Mouse (Mus musculus) adrenal gland, postnatal 10 days (tissue): ENCODE measurements around the gene Antxr2. TPM values are rescaled to one million over a fixed set of nuclear protein-coding genes. Genes with fewer than 3 reads are reported as not detected.

Experiments
- DNase-seq: peaks from one replicate; pipeline ENCODE4 v3.0.0; 2021; ENCODE audit warnings: mixed read lengths
- total RNA-seq, 2 experiments: library from RNA; stranded (reverse); gene quantifications; 2 replicates each; pipeline ENCODE4 v1.2.3; 2021

Gene Antxr2
- total RNA-seq, 2 experiments from 2014 or later: 23.3 to 24.3 TPM

DNA sequence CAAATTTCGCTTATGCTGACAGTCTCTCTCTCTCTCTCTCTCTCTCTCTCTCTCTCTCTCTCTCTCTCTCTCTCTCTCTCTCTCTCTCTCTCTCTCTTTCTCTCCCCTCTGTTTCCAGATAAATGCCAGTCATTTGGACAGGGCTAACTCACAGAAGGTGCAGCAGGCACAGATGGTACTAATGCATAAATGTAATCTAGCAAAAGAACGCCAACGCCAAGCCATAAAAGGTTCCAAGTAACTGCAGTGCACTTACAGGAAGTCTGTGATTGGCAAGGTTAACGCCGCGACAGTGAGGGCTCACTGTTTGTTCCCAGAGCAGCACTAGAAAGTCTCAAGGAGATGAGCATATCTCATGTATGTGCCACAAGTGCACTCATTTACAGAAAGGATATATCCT, 123.4 kb downstream of the Antxr2 start:
- no peak for DNase-seq

DNA sequence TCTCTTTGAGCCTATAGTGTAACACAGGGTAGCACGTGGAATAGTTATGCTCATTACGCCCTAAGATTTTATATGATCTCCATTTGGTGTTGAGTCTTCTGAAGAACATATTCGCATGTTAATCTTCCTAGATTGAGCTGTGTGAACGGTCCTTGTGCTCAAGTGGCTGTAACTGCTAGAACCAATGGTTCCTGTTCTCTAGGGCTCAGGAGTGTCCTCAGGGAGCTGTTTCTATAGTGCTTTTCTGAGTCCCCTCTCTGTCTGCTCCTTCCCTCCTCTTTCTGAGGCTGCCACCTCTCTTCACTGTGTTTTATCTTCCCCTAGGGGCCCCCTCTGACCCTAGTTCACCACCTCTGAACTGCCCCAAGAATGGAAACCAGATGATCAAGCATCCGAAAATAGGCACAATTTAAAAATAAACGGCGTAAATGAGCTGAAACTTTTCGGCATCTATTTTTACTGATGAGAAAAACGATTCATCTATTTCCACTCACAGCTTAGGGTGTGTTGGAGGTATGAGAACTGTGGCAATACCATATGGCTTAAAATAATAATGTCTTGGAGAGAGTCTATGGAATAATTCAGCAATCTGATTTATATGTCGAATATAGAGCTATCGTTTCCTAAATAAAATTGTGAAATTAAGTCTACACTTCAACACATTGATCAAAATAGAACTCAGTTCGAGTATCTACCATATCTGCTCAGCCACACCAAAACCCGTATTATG, 124.1 kb downstream of the Antxr2 start:
- no peak for DNase-seq

DNA sequence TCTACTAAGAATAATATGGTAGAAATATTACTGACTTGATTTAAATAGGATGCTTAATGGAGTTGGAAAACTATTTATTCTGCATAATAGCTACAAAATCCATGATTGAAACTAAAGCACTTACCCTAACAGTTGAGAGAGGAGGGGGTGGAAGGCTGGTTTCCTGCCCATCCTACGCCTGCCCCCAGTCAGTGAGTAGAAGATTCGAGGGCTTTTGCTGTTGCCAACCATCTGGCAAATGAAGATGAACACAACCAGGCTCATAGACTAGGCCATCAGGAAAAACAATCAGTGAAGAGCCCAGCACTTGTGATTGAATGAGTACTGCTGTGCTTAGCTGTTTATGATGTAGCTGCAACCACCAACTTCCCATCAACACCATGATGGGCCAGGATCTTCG, 125.0 kb downstream of the Antxr2 start:
- no peak for DNase-seq

DNA sequence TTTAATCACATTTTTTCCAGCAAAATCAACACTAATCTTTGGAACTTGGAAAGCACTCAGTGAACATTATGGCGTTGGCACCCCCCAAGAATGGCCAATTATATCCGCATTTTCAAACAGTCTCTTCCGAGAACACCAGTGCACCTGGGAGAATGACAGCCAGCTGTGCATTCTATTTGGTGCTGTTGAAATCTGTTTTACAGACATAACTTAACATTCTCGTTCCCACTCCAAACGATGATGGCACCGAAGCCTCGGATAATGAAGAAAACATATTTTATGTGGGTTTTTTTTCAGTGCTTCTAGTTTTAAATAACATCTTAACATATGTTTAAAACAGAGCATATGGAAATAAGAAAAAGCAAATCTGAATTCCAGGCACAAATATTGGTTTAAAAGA, 129.7 kb downstream of the Antxr2 start:
- no peak for DNase-seq

DNA sequence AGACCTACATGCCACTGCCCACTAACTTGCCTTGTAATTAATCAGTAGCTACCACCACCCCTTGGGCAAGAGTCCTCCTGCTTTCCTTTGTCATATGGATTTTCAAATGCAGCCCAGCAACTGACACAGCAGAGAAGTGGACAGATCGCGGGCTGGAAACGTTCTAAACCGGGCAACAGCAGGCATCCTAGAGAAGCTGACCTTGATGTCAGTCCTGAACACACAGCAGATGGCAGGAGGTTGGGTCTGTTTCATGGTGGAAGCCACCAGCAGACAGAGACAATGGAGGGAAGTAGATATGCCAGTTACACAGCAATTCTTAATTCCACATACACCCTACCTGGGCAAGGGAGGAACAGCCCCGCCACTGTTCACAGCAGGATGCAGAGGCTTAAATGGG, 131.5 kb downstream of the Antxr2 start:
- DNase-seq: no peak

DNA sequence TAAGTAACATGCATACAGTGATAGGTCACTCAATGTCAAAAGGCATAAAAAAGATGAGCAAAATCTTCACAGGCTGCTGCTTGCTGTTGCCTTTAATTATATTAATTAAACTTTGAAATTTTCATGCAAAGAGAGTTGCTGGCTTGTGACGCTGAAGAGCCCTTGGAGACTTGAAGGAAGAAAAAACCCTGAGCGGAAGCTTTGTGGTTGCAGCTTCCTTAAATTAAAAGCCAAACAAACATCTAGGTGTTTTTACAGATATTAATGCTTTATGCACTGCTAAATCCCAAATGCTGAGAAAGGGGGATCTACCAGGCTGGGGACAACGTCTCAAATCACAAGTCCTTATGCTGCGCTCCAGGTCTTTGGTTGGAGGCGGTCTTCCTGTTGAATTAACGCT, 145.4 kb downstream of the Antxr2 start:
- no peak for DNase-seq

DNA sequence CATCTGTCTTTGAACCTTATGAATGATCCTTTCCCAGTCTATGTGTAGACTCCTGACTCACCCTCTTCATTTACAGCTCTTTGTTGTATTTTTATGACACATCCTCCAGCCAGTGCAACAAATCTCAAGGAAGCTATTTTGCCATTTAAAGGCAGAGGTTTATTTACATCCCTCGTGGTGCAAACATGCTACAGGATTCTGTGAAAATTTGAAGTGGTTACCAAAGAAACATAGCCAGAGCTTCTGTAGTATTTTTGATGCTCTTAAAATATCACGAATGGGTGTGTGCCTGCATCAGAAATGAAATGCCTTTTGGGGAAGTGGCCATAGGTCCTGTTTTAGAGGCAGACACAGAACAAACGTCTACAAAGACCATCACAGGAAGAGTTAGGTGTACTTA, 146.7 kb downstream of the Antxr2 start:
- no peak for DNase-seq

DNA sequence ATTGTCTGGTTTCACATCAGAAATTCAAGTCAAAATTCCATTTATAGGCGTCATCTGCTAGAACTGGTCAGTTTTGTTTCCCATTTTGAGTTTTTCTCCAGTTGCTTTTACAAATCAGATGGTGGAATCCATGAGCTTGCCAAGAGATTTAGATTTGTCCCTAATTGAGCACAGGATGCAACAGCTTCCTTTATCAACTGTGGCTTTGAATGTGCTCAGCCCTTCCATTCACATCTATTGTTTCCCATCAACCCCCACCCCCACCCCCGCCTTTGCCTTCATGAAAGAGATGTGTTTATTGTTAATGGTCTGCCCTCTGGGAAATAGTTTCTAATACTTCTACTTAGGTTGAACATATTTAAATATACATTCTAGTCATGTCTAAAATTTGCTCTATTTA, 149.4 kb downstream of the Antxr2 start:
- DNase-seq: no peak

DNA sequence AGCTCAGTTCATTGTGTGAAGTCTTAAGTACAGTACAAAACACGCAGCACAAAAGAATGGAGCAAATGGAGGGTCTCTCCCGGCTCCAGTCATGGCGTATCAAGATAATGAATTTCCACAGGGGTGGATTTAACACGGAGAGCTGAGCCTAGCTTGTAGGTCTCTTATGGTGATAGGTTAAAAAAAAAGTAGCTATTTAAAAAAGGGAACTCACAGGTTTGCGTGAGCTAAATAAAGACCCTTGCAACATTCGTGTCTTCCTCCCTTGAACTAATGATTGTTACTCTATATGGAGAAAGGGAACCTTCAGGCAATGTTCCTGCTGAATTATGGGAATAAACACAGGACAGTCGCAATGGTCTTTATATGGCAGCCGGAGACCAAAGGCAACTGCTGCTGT, 150.7 kb downstream of the Antxr2 start:
- no peak for DNase-seq

DNA sequence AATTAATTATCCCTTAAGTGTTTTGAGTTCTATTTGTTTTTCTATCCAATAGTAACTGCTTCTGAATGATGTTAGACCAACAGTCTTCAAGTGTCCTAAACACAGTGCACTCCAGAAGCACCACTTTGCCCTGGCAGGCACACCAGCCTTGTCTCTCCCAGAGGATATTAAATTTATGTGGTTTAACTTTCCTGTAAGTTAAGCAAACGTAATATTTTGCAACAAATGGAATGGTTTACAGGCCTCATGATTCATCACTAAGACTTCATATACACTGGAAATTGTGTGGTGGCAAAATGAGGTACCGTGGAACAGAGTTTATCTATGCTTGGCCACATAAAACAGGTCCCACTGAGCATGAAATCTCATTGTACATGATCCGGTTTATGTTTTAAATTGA, 152.0 kb downstream of the Antxr2 start:
- DNase-seq: no peak

DNA sequence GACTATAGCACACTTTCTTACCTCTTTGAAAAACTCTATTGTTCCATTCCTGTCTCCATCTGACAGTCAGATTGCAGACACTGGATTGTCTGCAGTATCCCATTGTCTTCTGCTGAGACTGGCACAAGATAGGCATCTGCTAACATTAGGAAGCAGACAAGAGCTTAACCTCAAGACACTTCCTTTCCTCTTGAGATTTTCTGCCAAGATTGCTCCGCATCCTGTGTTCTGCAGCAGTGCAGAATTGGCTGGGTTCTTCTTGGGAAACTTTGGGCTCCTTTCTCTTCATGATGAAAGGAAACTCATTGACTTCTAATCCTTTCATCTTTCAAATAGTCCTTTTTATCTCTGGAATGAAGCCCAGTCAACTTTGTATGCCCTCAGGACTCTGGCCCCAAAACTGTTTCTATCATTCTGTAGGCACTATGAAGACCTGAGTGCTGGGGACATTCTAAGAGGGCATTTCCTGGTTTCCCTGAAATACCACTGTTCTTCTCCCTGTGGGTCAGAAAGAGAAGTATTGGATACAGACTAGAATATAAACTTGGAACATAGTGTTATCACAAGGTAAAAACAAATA, 152.5 kb downstream of the Antxr2 start:
- no peak for DNase-seq

DNA sequence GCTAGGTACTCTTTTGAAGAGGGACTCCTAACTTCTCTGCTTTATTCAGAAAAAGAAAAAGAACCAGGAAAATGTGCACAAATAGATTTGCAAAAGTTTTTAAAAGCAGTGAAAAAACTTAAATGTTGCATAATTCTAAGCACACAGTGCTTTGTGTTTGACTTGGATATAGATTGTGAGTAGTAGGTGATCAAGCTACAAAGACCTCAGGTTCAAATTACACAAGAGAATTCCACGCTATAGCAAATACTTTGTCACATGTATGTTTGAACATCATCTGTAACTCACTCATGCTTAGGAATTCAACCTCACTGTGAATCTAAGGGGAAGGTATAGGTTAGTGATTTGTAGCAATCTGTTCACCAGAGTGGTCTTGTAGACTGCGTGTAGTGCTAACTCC, 153.9 kb downstream of the Antxr2 start:
- DNase-seq: no peak

DNA sequence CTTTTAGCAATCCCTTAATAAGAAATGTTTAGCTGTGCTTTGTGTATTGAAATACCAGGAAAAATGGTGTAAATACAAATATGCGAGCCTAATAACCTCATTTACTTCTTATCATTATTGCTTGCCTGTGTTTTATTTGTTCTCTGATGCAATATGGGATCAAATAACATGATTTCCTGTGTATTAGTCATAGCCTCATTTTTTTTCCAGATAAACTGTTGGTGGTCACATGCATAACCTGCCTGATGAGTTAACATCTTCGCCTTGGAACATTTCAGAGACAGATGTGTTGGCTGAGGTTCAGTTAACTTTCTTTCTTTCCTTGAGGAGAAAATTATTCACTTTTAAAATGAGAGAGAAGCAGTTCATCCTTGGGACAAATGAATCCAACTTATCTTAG, 162.9 kb downstream of the Antxr2 start:
- no peak for DNase-seq

DNA sequence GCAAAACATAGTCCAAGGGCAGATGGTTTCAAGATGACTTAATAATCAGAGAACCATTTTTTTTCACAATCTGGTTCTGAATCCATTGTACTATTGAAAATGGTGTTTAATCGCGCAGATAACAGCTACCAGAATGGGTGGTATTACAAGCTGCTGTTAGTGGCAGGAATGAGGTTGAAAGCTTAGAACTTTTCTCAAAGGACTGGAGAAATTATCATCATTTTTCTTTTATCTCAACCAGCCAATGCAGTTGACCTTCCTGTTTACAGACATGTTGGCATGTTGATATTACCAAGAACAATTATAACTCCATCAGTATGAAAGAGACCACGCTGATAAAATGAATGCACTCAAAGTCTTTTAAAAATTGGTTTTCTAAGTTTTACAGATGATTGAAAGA, 163.9 kb downstream of the Antxr2 start:
- no peak for DNase-seq

DNA sequence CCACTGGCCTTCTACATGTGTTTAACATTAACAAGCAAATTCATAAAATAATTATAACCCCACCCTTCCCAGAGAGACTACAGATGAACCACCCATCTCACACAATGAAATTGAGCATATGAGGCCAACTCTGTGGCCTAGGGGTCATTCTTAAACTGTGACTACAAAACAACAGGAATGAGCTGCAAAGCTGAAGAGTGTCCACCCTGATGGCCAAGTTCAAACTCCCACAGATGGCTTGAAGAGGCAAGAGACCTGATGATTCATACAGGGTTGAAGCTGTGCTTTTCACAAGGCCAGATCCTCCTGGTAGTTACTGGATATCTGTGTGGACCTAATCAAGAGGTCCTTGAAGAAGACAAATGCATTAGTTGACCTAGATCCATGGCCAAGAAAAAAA, 173.7 kb downstream of the Antxr2 start:
- DNase-seq: peak; percentile 7

DNA sequence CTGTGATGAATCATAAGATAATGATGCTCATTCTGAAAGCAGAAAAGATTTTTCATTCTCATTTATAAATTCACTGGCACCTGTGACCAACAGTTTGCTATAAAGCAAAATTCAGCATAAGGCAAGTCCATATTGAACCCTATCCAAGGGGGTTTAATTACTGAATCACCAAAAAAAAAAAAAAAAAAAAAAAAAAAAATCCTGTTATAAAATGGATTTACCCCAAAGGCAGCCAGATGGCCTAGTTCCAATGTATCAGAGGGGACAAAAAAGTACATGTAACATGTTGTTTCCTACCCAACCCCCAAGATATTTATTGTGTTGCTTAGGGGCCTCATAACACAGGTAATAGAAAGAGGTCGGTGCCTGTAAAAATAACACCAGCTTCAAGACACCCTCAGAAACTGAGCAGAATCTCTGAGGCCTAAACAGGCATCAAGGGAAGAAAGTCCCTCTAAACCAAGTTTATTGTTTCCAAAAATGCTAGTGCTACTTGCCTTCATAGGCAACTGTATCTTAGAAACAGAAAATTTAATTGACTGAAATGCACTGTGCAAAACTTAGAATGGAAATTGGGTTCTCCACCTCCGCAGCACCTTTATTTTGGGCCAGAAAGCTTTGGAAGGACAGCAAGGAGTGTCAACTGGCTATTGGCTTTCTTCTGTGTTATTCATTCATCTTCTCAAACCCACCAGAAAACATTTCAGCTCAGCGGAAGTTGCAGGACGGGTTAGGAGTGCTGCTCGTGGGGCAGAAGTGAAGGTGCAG, 178.7 kb downstream of the Antxr2 start:
- no peak for DNase-seq

DNA sequence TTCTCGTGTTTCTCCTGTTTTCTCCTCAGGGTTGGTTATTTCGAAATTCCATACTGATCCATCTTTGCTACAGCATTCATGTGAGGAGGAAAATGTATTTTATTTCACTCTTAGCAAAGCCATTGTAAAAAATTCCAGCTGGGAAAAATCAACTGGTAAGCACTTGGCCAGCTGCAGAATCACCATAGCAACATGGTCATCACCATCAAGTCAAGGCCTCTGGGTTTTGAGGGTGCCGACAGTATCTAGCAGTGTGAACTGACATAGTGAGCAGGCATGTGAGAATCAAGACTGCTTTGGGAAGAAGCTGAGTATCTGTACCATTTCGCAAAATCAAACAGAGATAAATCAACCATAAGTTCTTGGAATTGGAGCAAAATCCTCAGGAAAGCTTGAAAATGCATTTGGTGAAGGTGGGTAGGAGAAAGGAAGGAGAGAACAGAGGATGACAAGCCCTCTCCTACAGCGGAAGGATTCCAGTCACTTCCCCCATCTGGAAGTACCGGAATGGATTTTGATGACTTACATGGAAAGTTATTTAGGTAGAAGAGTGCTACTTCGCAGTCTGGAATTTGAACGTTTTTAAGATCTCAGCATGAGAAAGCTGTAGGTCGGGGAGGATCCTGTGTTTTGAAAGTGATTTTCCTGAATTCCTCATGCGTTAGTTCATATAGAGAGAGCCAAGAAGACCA, 183.5 kb downstream of the Antxr2 start:
- no peak for DNase-seq

DNA sequence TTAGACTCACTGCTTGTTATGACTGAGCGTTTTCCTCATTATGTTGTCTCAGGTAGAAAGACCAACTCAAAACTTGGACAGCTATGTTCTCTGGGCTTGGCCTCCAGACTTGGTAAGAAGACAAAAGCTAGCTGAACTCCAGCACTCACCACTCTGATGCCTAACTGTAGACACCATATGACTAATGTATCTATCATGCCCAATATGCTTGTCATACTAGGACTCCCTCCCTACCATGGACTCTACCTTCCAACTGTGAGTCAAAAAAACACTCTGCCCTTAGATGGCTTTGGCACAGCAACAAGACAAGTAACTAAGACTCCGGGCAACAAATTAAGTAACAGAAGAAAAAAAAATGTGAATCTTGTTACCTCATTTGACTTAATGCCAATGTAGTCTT, 184.3 kb downstream of the Antxr2 start:
- DNase-seq: no peak

DNA sequence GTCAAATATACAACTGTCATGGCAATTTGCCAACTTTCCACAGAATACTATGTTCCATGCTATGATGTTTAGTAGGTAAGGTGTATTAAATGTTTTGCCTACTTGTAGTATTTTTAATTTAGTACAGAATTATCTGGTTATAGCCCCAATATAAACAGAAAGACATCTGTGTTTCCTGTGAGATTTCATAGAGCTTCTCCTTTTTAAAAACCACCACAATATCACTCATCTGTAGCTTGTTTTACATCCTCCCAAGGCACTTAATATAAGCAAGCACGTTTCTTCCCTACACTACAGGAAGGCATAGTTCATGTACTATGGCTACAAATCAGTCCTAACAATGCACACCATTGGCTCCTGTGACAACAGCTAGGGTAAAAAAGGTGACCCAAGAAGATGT, 188.8 kb downstream of the Antxr2 start:
- no peak for DNase-seq

DNA sequence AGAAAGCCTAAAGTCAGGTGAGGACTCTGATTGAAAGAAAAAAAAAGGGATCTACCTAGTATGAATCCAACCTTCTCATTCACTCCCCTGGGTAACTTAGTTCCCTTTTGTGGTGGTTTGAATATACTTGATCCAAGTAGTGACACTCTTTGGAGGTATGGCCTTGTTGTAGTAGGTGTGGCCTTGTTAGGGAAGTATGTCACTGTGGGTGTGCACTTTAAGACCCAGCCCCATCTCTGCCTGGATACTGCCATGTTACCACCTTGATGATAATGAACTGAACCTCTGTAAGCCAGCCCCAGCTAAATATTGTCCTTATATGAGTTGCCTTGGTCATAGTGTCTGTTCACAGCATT, 190.9 kb downstream of the Antxr2 start:
- DNase-seq: no peak

DNA sequence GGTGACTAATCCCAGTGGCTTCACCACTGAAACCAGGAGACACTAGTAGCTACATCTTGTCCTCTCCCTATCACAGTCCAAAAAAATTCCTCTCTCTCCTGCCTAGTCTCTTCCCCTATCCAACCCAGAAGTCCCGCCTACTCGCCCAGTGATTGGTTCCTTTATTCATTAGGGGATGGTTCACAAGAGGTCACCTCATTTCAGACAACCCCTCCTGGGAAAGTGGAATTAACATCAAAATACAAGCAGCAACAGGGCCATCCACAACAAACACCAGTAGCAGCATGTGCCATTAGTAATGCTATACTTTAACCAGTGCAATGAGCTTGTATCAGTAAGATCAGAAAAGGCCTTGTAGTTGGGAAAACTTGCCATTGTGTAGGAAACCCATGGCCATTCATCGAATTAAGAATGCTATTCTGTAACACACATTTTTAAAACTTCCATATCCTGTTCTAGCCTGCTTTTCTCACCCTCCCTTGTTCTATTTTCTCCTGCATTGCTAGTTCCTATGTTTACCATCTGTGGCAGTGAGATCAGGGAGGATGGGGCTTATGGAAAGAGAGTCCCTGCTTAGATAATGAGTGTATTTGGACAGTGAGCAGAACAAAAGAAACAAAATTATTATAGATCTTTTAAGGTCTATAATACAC, 191.4 kb downstream of the Antxr2 start:
- DNase-seq: no peak

DNA sequence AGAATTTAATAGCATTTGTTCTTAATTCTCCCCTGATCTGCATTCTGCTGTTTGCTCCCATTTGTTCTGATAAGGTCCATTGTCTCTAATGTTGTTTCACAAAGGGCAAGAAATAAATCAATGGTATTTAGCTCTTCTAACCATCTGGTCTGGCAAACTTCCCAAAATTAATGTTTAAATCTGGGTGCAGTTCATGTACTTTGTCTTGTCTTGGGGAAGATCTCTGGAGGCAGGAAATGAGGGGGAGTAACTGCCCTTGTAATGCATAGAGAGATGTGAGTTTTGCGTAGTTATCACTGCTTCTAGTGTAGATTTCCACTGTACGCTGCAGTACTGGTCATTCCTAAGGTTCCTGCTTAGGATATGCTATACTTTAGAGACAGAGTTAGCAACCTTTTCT, 193.5 kb downstream of the Antxr2 start:
- no peak for DNase-seq

DNA sequence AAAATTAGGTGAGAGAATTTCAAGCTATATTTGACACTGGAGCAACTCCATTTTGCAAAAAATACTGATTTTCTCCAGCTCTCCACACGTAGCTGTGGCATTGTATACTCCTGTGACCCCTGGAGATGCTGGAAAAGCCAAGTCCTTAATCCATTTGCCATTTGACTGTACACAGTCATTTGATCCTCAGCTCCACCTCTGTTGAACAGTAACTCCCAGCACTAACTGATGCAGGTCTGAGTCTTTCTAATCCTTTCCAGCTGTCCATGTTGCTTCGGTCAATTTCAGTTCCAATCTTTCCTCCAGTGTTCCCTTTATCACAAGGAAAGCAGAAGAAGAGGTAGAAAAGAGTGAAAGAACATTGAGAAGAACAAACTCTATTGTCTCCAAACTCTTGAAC, 195.4 kb downstream of the Antxr2 start:
- DNase-seq: no peak
